Mouse (Mus musculus): ENCODE measurements around the gene Gna12. TPM values are rescaled to one million over a fixed set of nuclear protein-coding genes. Genes with fewer than 3 reads are reported as not detected.

The Gna12 gene
- 42.2 TPM for polyA plus RNA-seq (2014; fragmentation: Illumina TruSeq; extraction: RNeasy Lipid Tissue Mini Kit (QIAGEN cat#74804); ENCODE audit: insufficient read depth, low read depth, low replicate concordance)

DNA sequence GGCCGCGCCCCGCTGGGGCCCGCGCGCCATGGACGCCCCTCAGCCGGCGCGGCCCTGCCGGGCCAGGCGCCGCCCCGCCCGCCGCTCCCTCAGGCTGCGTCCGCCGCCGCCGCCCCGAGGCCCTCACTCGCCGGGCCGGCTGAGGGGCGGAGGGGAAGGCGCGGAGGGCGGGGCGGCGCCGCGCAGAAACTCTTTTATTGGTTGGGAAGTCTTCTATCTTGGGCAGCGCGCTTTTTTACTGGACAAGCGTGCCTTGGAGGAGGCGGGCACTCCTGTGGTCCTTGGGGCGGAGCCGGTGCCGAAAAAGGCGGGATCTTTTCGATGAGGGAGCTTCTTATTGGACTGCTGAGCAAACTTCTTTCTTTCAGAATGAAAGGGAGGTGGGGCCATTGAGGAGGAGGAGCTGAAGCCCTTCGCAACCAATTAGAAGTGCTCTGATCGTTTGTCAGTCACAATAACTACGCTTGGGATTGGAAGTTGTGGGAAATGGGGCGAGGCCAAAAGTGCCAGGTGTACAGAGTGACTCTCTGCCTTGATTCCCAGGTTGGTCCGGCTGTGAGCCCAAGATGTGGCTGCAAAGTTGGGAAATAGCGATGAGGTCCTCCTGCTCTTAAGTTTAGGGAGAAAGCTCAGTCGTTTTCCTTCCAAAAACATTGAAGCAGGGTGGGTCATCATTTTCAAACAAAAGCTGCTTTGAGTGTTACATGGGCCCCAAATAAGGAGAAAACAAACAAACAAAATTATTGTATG is at the start of gene Gna12:
Gene Gna12 (minus strand): TSS at position 118 of the 750 bp plus-strand sequence.

DNA sequence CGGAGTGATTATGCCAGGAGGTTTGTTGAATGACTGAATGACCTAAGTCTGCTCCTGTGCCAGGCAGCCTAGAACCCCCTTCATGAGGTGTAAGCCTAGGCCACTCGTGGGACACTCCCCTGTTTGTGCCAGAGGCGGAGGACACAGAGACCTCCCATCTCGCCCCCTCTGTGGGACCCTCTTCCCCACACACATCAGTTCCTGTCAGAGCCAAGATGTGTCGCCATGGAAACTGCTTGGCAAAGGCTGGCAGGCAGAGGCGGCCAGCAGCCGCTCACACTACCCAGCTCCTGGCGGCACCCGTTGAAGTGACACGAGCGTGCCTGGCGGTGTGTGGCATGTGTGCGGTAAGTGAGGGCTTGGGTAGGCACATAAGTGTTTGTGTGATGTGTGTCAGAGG is 106.4 kb downstream of the Gna12 start, which contains the start of gene Amz1:
Gene Amz1 (plus strand): TSS at position 306 of the 400 bp plus-strand sequence.

Other genes starting within 250 kb of the Gna12 start
- gene Lfng, start 223.1 kb downstream of the Gna12 start, polyA plus RNA-seq (2014; fragmentation: Illumina TruSeq; extraction: RNeasy Lipid Tissue Mini Kit (QIAGEN cat#74804); ENCODE audit: insufficient read depth, low read depth, low replicate concordance) = 40.2 TPM
- 18.1 TPM for gene Ttyh3, start 181.4 kb downstream of the Gna12 start, polyA plus RNA-seq (2014; fragmentation: Illumina TruSeq; extraction: RNeasy Lipid Tissue Mini Kit (QIAGEN cat#74804); ENCODE audit: insufficient read depth, low read depth, low replicate concordance)
- 8.5 TPM for gene Iqce, start 128.1 kb downstream of the Gna12 start, polyA plus RNA-seq (2014; fragmentation: Illumina TruSeq; extraction: RNeasy Lipid Tissue Mini Kit (QIAGEN cat#74804); ENCODE audit: insufficient read depth, low read depth, low replicate concordance)
- gene Brat1, start 125.4 kb downstream of the Gna12 start, polyA plus RNA-seq (2014; fragmentation: Illumina TruSeq; extraction: RNeasy Lipid Tissue Mini Kit (QIAGEN cat#74804); ENCODE audit: insufficient read depth, low read depth, low replicate concordance) = 6.4 TPM
- gene Amz1, start 106.3 kb downstream of the Gna12 start, polyA plus RNA-seq (2014; fragmentation: Illumina TruSeq; extraction: RNeasy Lipid Tissue Mini Kit (QIAGEN cat#74804); ENCODE audit: insufficient read depth, low read depth, low replicate concordance) = 7.7 TPM
- 9.8 TPM for gene Card11, start 170.2 kb upstream of the Gna12 start, polyA plus RNA-seq (2014; fragmentation: Illumina TruSeq; extraction: RNeasy Lipid Tissue Mini Kit (QIAGEN cat#74804); ENCODE audit: insufficient read depth, low read depth, low replicate concordance)